Mouse (Mus musculus) embryonic fibroblast, embryonic 13.5 days (primary cell): Measurements from ENCODE around the gene Gm10842. TPM values are rescaled to one million over a fixed set of nuclear protein-coding genes. Genes with fewer than 3 reads are reported as not detected.
"Not testable (repeated sequence)": the region's sequence is repeated elsewhere in the genome, so short reads cannot be mapped to it uniquely, and the experiment has no call there.

ENCODE experiments used
- H3K27ac ChIP-seq: 2 replicates; pipeline ENCODE4 v1.5.1; 2012; ENCODE audit warnings: low read length, control low read depth, inconsistent platforms; ENCODE audit not compliant: insufficient read depth
- H3K4me1 ChIP-seq: 2 replicates; pipeline ENCODE4 v1.6.1; 2011; ENCODE audit warnings: low read length; ENCODE audit not compliant: control insufficient read depth, insufficient read depth
- H3K4me3 ChIP-seq: 2 replicates; pipeline ENCODE4 v1.5.1; 2011; ENCODE audit warnings: mild to moderate bottlenecking, control low read depth, low read length; ENCODE audit not compliant: insufficient read depth
- CTCF ChIP-seq: IDR thresholded peaks from 2 replicates; pipeline ENCODE4 v1.5.1; 2011; ENCODE audit warnings: mild to moderate bottlenecking, control low read depth, low read length, moderate library complexity, borderline replicate concordance; ENCODE audit not compliant: insufficient read depth
- POLR2A ChIP-seq: IDR thresholded peaks from 2 replicates; pipeline ENCODE4 v1.6.1; 2011; ENCODE audit warnings: low read depth, mild to moderate bottlenecking, control low read depth, low read length, moderate library complexity
- polyA plus RNA-seq: library from polyadenylated mRNA; stranded (reverse); fragments of >200 nt; gene quantifications from 2 replicates; pipeline ENCODE4 v1.2.4, GENCODE M21; 2011; ENCODE audit warnings: low read depth; ENCODE audit not compliant: missing spikeins, insufficient read length

The Gm10842 gene
- not detected in 2 replicates for polyA plus RNA-seq

DNA sequence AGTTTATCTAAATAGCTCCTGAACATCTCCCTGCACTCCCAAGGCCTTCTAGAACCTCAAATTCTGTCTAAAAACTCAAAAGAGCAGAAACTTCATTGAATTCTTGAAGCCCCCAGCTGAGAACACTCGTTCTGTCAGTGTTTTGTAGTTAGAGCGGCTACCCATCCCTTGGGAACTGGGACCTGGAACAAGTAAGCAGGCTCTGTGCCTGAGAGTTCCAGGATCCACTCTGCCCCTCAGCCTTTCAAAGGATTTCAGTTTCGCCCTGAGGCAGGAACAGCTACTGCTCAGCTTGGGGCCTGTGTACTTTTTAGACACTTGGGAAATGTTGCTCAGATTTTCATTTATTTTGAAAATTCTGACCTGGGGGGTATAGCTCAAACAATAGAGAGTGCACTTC lies at the start of gene Gm10842:
Gene Gm10842 (plus strand): TSS at position 301 of the 400 bp plus-strand sequence.
- H3K4me1 ChIP-seq, result no peaks in the 10 kb centered on the region
- no peak within 1 kb of the TSS for H3K4me3 ChIP-seq
- TF ChIP-seq CTCF (no peak), POLR2A (no peak)
- H3K27ac ChIP-seq, result no peak within 1 kb of the TSS

DNA sequence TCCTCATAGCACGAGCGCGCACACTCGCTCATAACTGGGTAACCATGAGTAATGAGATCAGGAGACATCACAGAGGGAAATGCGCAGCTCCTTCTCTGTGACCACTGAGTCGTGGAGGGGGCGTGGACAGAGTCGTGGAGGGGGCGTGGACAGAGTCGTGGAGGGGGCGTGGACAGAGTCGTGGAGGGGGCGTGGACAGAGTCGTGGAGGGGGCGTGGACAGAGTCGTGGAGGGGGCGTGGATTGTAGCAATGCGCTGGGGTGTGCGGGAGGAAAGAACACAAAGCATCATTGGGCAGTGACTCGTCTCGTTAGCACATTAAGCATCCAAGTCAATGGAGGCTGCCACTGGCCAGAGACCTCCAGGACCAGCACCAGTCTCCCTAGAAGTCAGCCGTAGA lies 34.2 kb upstream of the Gm10842 start:
- H3K27ac ChIP-seq, H3K4me3 ChIP-seq: not testable (repeated sequence)

GRCm38 (mm10) chr11:105117814-105118213 lies 28.9 kb upstream of the Gm10842 start:
- Histone ChIP-seq H3K4me1 (peaks cover 4% of the 10 kb centered on the region; the same call in 1 of the 2 replicates), H3K27ac (no peak overlapping the region), H3K4me3 (no peak overlapping the region)
- TF ChIP-seq CTCF (no peak), POLR2A (no peak)

More for the DNA sequence above, 34.2 kb upstream of the Gm10842 start:
- not testable (repeated sequence) for H3K4me1 ChIP-seq

DNA sequence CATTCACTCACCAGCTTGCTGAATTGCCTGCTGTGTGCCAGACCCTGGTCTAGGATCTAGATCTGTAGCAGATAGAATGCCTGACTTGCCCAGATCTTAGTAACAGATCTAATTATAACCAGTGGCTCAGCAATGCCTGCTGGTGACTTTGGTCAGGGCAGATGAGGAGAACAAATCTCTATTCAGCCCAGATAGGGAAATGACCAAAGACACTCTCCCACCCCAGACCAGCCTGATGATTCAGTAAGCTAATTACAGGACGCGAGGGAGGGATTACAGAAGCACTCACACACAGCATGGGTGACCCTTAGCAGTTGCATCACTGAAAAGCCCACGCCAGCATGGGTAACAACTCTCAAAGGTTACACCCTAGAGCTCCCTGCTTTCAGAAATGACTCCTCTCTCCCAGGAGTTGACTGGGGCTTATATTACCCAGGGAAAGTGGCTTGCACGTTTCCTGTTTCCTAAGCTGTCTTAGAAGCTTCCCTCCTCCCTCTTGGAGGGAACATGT lies 26.1 kb upstream of the Gm10842 start:
- Histone ChIP-seq H3K27ac (peak overlapping the region; percentile 21; the same call in 1 of the 2 replicates), H3K4me1 (peaks cover 4% of the 10 kb centered on the region; the same call in 1 of the 2 replicates), H3K4me3 (no peak overlapping the region)
- TF ChIP-seq POLR2A (no peak), CTCF (no peak)

- not testable (repeated sequence) for H3K27ac ChIP-seq, H3K4me1 ChIP-seq, H3K4me3 ChIP-seq
Observed at GRCm38 (mm10) chr11:105121792-105122191, 24.9 kb upstream of the Gm10842 start.

DNA sequence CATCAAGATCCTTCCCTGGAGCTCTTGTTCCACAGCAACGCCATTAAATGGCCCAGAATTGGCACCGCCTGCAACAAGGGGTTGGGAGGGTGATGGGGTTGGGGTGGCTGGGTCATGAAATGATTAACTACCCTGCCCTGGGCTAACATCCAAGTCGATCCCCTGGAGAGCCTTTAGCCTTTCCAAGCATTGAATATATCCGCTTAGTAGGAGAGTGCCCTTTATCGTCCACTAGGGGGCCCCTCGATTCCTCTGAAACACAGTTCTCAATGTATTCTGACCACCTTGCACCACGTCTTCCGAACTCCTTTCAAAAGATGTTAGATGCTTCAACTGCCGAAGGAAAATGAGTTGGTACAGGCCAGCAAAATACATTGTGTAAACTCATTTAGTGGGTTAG lies 22.7 kb upstream of the Gm10842 start:
- peaks cover 9% of the 10 kb centered on the region for H3K4me1 ChIP-seq
- TF ChIP-seq CTCF, result no peak
- no peak for TF ChIP-seq POLR2A

DNA sequence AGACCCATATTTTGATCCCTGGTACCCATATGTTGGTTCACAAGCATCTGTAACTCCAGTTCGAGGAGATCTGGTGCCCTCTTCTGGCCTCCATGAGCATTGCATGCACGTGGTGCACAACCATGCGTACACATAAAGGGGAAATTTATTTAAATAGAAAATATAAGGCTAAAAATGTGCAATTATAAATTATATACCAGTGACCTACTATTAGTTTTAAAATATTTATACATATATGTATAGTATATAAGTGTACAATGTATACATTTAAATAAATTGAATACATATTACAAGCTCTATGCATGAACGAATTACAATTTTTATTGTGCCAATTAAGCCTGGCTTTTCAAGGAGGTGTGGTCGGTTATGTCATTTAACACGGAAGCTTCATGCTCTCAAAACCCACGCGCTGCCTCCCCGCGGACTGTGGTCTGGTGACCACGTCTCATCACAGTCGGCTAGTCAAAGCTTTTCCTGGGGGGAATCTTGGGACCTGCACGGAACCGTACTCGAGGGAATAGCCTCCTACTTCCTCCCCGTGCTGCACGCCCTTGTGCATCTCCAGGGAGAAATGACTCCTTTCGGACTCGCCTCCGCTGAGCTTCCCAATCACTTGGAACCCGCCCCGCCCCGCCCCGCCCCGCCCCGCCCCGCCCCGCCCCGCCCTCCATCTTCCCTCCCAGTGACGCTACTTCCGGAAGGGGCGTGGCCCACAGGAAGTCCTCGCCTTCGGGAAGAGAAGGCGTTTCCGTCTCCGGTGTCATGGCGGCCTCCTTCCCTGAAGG lies 20.8 kb upstream of the Gm10842 start, which contains the start of gene Mettl2:
Gene Mettl2 (plus strand): TSS at position 691 of the 785 bp plus-strand sequence.
- Histone ChIP-seq H3K27ac (peak within 1 kb of the TSS; percentile 60), H3K4me1 (peaks cover 5% of the 10 kb centered on the region), H3K4me3 (peak within 1 kb of the TSS; percentile 90)
- peak; percentile 70; the same call in 1 of the 2 replicates for TF ChIP-seq CTCF
- peak; percentile 94 for TF ChIP-seq POLR2A

More for the DNA sequence above, 22.7 kb upstream of the Gm10842 start:
- Histone ChIP-seq H3K27ac (no peak overlapping the region), H3K4me3 (no peak overlapping the region)

DNA sequence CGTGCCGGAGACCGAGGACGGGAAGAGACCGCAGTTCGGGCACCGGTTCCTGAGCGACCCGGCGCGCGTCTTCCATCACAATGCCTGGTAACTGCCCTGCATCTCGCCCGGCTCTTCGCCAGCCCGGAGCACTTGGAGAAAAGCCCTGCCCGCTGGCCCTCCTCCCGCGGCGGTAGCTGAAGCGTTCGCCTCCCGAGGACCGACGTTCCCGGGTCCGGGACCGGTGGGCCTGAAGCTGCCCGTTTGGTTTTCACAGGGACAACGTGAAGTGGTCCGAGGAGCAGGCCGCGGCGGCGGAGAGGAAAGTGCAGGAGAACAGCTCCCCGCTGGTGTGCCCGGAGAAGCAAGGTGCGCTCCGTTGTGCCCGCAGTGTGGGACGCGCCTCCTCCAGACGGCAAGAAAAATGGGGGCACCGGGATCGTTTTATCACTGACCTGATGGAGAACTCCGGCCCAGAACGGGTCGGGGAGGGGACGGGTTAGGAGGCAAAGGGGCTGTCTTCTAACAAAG lies 20.1 kb upstream of the Gm10842 start:
- TF ChIP-seq POLR2A (no peak; the same call in 1 of the 2 replicates), CTCF (no peak)
- no peak overlapping the region for H3K27ac ChIP-seq

DNA sequence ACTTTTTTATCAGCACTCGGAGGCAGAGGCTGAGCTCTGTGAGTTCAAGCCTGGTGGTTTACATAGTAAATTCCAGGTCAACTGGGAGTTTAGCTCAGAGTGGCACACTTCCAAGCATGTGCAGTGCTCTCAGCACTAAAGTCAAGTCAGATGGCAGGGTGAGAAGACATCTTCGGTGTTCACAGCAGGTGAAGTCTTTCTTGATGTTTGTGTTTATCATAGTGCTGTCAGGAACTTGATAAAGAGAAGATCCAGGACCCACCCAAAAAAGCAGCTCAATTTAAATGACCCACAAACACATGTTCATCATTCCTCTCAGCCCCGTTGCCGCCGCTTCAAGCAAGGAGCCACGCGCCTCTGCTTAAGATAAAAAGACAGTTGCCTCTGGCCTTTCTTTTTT lies 11.0 kb upstream of the Gm10842 start:
- no peak for TF ChIP-seq CTCF
- TF ChIP-seq POLR2A, result no peak
- Histone ChIP-seq H3K4me1 (no peaks in the 10 kb centered on the region), H3K4me3 (no peak overlapping the region), H3K27ac (no peak overlapping the region)

More for the DNA sequence above, 20.1 kb upstream of the Gm10842 start:
- Histone ChIP-seq H3K4me3 (peak overlapping the region; percentile 90), H3K4me1 (peaks cover 5% of the 10 kb centered on the region)

GRCm38 (mm10) chr11:105137255-105137654 lies 9.4 kb upstream of the Gm10842 start:
- H3K4me3 ChIP-seq, H3K4me1 ChIP-seq, H3K27ac ChIP-seq: not testable (repeated sequence)

- H3K4me3 ChIP-seq, H3K4me1 ChIP-seq, H3K27ac ChIP-seq: not testable (repeated sequence)
Observed at GRCm38 (mm10) chr11:105140512-105140911, 6.2 kb upstream of the Gm10842 start.
